Mouse (Mus musculus): ENCODE measurements around the gene Gdf15. TPM values are rescaled to one million over a fixed set of nuclear protein-coding genes. Genes with fewer than 3 reads are reported as not detected.

The Gdf15 gene
- under 1 TPM; 0.16 to 0.21 TPM for total RNA-seq (2021)
- long read RNA-seq, experiment 1, result 0 reads
- long read RNA-seq, experiment 2, result 0 reads

DNA sequence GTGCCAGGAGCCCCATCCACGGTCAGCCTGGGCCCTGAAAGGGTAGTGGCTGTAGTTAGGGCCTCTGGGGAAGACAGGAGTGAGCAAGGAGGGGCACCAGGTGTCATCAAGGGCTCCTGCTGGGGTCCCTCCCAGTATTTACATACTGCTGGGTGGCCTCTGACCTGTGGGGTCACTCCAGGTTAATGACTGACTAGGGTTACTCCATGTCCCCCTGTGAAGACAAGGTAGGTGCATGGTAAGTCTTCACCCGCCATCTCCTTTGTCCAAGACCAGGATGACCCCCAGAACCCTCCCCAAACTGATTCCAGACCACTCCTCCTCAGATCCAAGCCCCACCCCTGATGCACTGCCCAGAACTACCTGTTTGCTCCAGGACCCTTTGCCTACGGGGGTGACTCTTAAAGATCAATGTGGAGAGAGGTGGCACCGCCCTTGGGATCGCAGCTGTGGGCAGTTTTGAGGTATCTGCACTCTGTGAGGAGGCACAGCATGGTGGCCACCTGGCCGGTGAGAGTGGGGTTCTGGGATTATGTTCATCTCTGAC lies at the start of gene Gdf15:
Gene Gdf15 (minus strand): TSS at position 111 of the 547 bp plus-strand sequence.
- DNase-seq (ENCODE audit: low spot score), result no peak

DNA sequence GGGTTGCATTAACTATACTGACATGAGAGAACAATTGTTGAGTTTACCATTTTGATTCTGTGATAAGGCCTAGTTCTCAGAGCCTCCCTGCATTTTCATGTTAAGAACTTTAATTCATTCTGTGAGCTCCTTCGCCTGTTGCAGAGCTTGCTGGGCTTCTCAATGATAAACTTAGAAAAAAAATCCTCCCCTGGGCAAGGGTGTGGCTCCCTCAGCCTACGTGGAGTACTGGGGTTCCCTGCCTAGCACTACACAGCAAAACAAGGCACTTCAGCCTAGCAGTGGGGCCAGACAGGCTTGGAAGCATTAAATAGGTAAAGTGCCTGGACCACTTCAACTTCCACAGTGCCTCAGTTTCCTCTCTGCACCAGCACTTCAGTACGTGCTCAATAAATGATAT lies 49.2 kb upstream of the Gdf15 start:
- no peak for DNase-seq (ENCODE audit: low spot score)

DNA sequence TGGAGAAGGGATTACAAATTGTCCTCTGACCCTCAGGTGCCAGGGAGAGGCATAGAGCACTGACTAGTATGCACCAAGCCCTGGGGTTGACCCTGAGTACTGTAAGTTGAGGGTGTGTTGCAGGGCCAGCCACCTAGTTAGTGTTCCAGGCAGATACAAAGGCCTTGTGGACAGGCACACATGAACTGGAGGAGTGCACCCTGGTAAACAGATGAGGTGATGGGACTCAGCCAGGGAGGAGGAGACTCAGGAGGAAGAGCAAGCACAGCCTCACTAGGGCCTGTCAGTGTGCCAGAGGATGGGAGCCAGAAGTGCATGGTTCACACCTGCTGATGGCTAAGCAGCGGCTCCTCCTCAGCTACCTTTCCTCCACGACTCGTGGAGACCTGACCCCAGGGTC lies 47.8 kb upstream of the Gdf15 start:
- no peak for DNase-seq (ENCODE audit: low spot score)

DNA sequence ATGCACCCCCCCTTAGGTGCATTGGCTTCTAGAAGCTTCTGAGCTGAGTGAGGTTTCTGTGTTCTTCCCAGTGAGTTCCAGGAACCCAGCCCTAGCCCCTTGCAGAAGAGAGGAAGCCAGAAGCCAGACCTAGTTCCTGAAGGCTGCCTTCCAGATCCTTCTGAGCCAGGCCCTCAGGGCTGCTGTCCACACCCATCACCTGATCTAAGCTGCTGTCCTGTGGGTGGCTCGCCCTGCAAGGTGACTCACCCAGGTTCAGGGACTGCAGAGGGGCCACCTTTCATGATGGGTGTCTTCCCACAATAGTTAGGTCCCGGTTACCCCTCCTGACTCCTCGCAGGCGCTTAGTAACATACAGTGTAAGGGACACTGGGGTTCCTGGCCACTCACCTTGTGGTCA lies 47.1 kb upstream of the Gdf15 start:
- no peak for DNase-seq (ENCODE audit: low spot score)

DNA sequence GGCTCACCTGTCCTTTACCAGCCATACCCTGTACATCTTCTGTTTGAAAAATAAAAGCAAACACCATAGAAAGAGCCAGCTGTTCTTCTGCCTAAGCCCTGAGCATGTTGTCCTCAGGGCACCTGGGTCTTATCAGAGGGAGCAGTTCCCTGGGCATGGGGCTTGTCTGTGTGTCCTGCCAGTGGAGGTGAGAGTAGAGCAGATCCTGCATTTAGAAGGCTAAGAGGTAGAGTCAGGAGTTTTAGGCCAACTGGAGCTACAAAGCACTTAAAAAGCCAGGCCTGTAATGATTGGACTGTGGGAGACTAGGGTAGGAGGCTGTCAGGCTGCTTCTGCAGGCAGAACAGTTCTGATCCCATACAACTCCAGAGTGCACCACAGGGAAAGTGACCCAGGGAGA lies 46.4 kb upstream of the Gdf15 start:
- no peak for DNase-seq (ENCODE audit: low spot score)

DNA sequence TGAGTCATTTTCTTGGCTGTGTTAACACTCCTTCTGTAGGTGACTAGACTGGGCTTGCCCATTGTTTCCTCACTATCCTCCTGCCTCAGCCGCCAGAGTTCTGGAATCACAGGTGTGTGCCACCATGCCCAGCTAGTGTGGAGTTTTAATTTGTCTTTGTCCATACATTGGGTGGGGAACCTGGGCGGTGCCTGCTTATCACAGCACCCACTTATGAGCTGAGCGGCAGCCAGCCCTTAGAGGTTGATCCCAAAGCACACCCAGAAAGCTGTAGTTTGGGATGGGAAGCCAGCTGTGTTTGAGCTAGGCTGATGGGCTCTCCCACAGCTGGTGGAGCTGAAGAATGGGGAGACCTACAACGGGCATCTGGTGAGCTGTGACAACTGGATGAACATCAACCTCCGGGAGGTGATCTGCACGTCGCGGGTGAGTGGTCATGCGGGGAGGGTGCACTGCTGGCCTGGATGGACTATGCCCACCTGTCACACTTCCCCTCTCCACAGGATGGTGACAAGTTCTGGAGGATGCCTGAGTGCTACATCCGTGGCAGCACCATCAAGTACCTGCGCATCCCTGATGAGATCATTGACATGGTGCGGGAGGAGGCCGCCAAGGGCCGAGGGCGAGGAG lies 45.3 kb upstream of the Gdf15 start:
- no peak for DNase-seq (ENCODE audit: low spot score)

DNA sequence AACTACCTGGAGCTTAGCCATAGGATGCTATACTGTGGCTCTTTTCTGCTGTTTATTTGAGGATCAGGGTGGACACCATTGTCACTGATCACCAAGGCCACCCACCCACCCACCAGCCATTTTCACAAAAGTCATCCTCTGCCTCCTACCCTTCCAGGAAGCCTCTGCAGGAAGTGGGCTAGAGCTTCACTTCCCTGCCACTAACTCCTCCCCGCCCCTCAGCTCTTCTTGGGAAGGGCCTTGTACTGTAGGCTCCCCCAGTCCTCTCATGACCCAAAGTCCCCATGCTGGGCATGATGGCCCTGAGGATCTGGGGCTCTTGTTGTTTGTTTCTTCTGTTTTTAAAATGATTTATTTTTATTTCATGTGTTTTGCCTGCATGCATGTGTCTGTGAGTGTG lies 43.1 kb upstream of the Gdf15 start:
- no peak for DNase-seq (ENCODE audit: low spot score)

DNA sequence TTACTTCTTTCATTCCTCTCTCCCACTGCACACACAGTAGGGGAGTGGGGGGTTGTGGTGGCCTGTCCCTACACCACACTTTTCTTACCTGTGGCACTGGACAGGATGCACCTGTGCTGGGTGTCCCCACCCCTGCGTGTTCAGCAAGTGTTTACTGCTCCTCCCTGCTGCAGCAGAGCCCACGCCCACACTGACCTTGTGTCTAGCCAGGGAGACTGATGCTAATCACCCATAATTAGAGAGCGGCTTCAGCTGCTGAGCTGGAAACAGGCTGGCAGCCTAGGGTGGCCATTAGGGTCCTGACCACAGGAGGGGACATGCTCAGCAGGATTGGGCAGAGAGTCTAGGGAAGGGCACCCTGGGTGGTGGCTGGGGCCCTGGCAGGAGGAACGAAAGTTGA lies 42.5 kb upstream of the Gdf15 start:
- DNase-seq (ENCODE audit: low spot score), result no peak

DNA sequence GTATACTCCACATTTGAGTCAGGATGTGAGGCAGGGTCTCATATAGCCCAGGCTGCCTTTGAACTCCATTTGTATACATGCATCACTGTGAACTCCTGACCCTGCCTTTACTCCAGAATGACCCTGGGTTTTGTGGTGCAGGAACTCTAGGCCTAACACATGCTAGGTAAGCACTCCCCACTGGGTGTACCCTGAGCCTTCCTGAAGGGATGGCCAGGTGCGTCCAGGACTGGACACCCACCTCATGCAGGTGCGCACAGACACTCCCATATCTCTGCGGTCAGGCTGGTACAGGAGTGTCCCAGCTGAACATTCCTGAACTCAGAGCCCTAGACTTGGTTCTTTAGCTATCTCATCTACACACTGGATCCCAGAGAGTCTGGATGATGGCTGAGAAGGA lies 41.9 kb upstream of the Gdf15 start:
- no peak for DNase-seq (ENCODE audit: low spot score)

DNA sequence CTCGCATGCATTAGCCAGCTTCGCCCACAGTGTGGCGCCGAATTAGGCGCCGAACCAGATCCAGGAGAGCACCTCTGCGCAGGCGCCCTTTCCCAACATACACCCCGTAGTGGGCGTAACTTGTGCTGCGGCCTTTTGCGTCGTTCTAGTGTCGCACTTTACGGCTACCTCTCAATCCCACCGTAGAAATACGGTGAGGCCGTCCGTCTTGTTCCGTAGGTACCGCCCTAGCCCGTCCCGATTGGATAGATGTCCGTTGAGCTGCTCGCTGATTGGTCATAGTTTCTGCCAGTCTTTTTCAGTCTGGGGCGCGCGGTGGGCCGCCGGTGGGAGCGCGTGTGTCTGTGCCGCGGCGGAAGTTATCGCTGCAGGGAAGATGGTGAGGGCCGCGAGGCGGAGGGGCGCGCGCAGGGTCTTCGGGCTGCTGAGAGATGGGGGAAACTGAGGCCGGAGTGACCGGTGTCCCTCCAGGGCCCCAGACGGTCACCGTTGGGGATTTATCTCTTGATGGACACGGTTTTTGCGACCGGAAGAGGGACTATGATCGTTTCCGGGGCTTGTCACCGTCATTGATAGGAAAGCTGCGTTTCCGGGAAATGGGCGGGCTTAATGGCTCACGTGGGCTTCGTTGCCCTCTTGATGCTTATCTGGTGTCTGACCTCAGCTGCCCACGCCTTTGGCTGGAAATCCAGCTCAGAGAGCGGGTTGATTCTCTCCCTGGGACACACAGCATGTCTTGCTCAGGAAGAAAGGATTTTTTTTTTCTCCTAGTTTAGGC lies 41.0 kb upstream of the Gdf15 start, which contains the start of gene Lsm4:
Gene Lsm4 (plus strand): TSS at position 170 of the 778 bp plus-strand sequence.
- DNase-seq (ENCODE audit: low spot score), result peak; percentile 98

DNA sequence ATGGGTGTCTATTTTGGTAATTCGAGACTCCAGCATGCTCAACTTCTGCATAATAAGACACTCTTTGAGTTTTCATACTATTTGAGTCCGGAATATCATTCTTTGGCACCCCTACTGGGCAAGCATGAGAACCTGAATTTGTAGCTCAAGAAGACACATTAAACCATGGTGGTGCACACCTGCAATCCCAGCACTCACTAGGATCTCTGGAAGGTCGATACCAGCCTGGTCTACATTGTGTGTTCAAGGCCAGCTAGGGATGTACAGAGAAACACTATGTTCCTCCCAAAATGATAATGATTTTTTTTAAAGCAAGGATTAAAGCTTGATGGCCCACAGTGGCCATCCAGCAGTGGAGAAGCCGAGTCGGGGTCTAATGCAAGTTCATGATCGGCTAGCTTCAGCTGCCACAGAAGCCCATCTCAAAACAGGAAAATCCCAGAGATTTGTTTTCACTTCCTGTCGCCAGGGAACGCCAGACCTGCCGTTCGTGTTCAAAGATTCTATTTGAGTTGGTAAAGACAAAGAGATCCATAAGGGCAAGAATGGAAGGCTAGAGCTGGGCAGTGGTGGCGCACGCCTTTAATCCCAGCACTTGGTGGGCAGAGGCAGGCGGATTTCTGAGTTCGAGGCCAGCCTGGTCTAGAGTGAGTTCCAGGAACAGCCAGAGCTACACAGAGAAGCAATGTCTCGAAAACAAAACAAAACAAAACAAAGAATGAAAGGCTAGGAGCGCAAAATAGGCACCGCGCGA lies 40.2 kb upstream of the Gdf15 start:
- DNase-seq (ENCODE audit: low spot score), result no peak

DNA sequence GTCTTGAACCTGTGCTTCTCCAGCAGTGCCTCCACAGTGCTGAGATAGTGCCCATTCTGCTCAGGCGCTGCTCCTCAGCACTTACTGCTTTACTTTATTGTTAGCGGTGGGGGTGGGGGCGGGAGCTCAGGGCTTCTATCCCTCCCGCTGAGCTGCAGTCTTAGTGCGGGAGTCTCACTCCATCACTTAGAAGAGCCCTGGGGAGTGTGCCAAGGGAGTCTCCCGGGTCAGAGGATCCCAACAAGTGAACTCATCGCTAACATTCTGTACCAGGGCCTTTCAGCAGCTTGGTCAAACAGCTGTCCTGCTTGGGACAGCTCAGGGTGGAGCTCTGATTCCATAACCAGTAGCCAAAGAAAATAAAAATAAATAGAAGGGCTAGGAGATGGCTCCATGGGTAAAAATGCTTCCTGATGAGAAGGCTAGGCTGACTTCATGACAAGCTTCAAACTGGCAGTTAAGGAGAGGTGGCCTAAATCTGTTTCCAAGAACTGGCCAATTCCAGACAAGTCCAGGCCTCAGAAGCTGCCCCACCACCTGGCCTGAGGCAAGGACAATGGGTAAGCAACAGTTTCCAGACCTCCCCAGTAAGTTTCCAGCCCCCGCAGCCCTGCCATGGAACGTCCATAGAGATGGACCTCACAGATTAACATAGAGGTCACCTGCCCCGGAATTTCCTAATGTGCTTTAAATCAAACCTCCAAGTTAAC lies 39.5 kb upstream of the Gdf15 start:
- DNase-seq (ENCODE audit: low spot score), result peak; percentile 79

DNA sequence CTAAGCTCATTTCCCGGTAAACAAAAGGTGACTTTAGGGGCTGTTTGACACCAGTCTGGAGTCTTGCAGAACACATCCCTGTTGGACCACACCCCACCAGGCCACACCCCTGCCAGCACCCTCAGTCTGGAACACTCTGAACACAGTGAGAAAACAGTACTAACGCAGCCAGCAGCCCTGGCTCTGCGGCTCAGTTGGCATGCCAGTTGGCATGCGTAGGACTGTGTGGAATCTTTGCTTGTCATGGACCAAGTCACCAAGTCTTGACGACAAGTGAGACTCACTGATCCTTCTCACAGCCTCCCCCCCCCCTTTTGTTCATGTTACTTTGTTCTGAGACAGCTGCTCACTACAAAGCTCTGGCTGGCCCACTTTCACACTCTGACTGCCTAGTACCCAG lies 34.8 kb upstream of the Gdf15 start:
- peak; percentile 86 for DNase-seq (ENCODE audit: low spot score)

DNA sequence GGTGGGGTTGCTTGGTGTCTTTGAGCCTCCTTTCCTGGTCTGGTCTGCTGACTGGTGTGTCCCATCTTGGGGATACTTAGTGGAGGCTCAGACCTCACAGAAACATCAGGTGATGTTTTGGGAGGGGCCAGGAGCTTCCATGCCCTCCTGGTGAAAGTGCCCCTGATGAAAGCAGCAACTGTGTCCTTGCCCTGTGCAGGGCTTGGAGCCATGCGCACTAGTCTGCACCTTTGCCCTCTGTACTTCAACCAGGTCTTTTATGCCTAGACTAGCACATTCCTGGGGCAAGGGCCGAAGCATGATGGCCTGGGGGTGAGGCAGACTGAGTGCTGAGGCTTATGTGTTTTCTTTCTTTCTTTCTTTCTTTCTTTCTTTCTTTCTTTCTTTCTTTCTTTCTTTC lies 33.3 kb upstream of the Gdf15 start:
- DNase-seq (ENCODE audit: low spot score), result no peak

DNA sequence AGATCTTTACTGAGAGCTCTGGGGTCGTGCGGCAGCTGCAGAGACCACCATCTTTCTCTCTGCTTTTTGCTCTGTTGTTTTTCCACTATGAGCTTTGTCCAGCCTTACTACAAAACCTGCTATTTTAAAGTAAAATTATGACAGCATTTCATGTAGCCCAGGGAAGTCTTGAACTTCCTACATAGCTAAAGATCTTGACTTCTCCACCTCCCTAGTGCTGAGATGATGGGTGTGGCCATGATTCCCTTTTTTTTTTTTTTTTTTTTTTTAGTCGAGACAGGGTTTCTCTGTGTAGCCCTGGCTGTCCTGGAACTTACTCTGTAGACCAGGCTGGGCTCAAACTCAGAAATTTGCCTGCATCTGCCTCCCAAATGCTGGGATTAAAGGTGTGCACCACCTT lies 32.4 kb upstream of the Gdf15 start:
- DNase-seq (ENCODE audit: low spot score), result no peak

DNA sequence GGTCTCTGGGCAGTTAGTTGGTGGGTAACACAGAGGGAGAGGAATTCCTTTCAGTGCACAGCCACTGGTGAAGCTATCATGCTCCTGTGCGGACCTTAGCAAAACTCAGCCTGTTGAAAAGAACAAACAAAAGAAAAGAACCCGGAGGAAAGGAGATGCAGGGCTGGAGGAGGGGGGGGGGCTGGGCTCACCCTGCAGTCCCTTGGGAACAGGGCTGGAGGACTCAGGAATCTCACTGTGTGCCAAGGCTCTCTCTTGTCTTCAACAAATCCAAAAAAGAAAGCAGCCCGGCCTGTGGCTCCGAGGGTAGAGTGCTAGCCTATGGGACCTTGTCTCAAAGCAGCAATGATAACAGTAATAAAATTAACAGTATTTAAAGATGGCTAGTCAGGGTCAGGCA lies 31.4 kb upstream of the Gdf15 start:
- no peak for DNase-seq (ENCODE audit: low spot score)

DNA sequence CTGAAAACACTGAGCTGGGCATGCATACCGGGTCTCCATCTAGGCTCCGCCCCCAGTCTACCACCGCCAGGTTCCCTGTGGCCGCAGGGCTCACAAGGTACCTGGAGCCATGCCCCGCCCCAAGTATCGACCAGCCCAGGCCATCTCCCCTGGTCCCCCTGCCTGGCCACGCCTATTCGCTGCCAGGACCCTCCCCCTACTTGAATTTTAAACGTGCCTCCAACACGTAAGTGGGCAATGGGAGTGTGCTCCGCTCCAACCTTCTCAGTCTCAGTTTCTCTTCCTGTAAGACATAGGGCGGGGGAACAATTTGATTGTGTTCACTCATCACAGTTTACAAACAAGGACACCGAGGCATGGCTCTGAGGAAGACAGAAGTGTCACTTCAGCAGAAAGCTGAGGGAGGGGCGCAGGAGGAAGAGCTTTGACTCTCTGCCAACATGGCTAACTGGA lies 28.0 kb upstream of the Gdf15 start, which contains the start of gene Pgpep1:
Gene Pgpep1 (minus strand): TSS at position 116 of the 453 bp plus-strand sequence.
- no peak for DNase-seq (ENCODE audit: low spot score)

DNA sequence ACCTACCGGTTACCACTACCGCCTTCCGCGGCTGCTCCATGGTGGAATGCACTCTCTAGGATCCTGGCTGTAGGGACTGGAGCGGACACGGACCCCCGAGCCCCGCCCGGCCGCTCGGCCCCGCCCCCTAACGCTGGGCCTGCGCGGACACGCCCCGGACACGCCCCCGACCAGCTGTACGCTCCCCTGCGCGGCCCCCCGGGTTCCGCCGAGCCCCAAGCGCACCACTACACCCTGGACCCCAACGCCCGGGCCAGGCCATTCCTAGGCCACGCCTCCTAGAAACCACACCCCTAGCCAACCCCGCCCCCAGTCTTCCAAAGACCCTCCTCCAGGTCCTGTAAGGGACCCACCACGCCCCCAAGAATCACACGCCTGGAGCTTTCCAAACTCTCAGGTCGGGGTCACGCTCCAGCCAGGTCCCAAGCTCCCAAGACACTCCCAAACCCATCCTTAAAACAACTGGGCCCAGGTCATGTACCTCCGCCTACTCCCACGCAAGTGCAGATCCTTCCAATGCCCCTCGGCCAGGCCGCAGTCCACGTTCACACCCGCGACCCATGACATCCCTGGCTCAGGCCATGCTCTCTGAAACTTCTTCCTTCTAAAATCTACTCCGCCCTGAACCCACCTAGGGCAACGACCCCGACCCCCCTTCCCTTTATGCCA lies 27.5 kb upstream of the Gdf15 start:
- DNase-seq (ENCODE audit: low spot score), result peak; percentile 89

DNA sequence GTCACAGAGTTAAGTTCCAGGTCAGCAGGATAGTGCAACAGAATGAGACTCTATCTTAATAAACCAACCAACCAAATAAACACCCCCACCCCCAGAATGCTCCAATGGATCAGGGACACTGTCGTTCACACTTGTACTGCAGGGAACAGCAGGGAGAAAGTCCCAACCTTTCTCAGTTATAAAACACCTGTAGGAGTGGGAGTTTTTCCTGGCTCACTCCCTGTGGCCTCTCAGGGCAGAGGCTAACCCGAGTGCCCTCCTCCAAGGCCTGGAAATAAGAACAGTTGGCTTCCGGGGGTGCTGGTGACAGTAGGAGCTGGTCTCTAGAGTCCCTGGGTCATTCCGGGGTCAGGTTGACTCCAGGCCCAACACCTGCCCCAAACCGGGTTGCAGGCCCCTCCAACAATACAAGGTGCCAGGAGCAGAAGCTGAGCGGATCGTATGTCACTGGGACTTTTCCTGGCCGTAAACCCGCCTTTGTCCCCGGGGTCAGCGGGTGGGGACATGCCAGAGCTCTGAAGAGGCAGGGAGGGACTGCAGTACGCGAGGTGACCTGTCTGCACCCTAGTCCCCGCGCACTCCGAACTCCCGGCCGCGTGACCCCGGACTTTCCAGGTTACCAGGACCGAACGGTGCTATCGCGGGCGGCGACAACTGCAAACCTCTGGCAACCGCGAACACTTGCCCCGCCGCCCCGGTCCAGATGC lies 26.8 kb upstream of the Gdf15 start:
- no peak for DNase-seq (ENCODE audit: low spot score)

DNA sequence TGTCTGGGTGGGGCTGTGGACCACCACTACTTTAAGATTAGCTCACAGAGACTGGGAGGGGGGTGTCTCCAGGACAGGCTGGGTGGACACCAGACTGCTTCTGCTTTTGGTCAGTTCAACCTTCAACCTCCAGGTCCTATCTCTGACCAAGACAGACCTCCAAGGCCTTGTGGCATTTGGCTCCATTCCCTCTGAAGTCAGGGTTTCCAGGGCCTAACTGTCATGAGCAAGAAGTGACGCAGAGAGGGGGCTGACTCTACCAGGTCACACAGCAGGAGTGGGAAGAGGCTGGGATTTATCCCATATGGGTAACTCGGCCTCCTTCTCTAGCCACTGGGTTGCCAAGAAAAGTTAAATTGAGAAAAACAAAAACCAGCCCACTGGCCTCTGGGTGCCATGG lies 25.5 kb upstream of the Gdf15 start:
- no peak for DNase-seq (ENCODE audit: low spot score)
